Mouse (Mus musculus): ENCODE measurements around the gene Adcy9. TPM values are rescaled to one million over a fixed set of nuclear protein-coding genes. Genes with fewer than 3 reads are reported as not detected.
"Not testable (repeated sequence)": the region's sequence is repeated elsewhere in the genome, so short reads cannot be mapped to it uniquely, and the experiment has no call there.

The Adcy9 gene
- polyA plus RNA-seq, 1 experiment from 2014 or later, result 2.8 TPM

DNA sequence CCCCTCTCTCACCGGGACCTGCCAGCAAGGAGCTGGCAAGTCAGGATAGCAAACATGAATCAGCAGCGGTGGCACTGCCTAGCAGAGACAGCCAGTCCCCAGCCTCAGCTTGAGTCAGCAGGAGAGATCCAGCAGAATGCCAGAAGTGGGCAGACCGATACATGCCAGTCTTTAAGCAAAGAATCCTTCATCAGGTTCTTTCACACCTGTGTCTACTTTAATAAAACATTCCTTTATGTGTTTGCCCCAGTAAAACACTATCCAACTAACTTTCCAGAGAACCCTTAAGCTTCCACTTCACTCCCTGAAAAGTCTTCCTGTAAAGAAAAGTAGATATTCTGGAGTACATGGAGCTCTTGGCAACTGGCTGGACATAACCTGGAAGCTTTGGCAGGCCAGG lies 171.5 kb downstream of the Adcy9 start:
- no peaks in the 10 kb centered on the region for H3K27me3 ChIP-seq (replicated peaks; ENCODE audit: control insufficient read depth, insufficient read depth, low read length)

DNA sequence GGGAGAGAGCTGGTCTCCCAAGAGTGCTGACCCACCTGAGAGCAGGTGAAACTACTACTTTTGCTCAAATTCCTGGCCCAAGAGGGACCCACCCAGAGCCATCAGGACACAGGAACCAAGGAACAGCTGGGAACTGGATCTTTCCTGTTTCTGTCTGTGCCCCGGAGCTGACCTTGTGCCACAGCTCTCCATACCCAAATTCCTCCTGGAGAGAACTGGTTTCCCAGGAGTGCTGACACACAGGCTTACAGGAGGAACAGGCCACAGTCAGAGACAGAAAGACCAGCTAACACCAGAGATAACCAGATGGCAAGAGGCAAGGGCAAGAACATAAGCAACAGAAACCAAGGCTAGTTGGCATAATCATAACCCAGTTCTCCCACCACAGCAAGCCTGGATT lies 175.1 kb downstream of the Adcy9 start:
- H3K27ac ChIP-seq (ENCODE audit: low read length); ATAC-seq; H3K9ac ChIP-seq (replicated peaks; ENCODE audit: low read depth, low read length); H3K4me2 ChIP-seq (ENCODE audit: low read length); H3K27me3 ChIP-seq (replicated peaks; ENCODE audit: control insufficient read depth, insufficient read depth, low read length); H3K36me3 ChIP-seq (ENCODE audit: control insufficient read depth, insufficient read depth); H3K9me3 ChIP-seq (ENCODE audit: control insufficient read depth, low read length); H3K4me1 ChIP-seq (replicated peaks; ENCODE audit: control insufficient read depth, insufficient read depth, low read length); H3K4me3 ChIP-seq (replicated peaks; ENCODE audit: low read length): not testable (repeated sequence)
- WGBS, result 94% methylated on average over 1 of the region's 1 CpGs

More for the DNA sequence above, 171.5 kb downstream of the Adcy9 start:
- no peak for ATAC-seq
- Histone ChIP-seq H3K9ac (replicated peaks; ENCODE audit: low read depth, low read length) (no peak overlapping the region), H3K9me3 (ENCODE audit: control insufficient read depth, low read length) (peaks cover 2% of the 10 kb centered on the region; the same call in 1 of the 2 replicates), H3K4me3 (replicated peaks; ENCODE audit: low read length) (no peak overlapping the region), H3K27ac (ENCODE audit: low read length) (no peak overlapping the region), H3K4me2 (ENCODE audit: low read length) (no peak overlapping the region), H3K36me3 (ENCODE audit: control insufficient read depth, insufficient read depth) (no peaks in the 10 kb centered on the region), H3K4me1 (replicated peaks; ENCODE audit: control insufficient read depth, insufficient read depth, low read length) (no peaks in the 10 kb centered on the region)
- WGBS, result 90% methylated on average over 3 of the region's 3 CpGs

Other genes starting within 250 kb of the Adcy9 start
- 47.4 and 49.0 TPM in 2 replicates for gene Crebbp, start 206.5 kb downstream of the Adcy9 start, polyA plus RNA-seq (2015; fragmentation: Nextera tagmentation; extraction: Ambion mirVana)
- gene Srl, start 121.3 kb upstream of the Adcy9 start, polyA plus RNA-seq (2015; fragmentation: Nextera tagmentation; extraction: Ambion mirVana), result 45.2 and 48.8 TPM in 2 replicates
- 13.2 and 14.9 TPM in 2 replicates for gene Tfap4, start 139.4 kb upstream of the Adcy9 start, polyA plus RNA-seq (2015; fragmentation: Nextera tagmentation; extraction: Ambion mirVana)
- gene Glis2, start 174.2 kb upstream of the Adcy9 start, polyA plus RNA-seq (2015; fragmentation: Nextera tagmentation; extraction: Ambion mirVana), result 10.8 and 12.1 TPM in 2 replicates
- gene Pam16, start 204.5 kb upstream of the Adcy9 start, polyA plus RNA-seq (2015; fragmentation: Nextera tagmentation; extraction: Ambion mirVana), result 132 and 157 TPM in 2 replicates
- 3.2 and 4.3 TPM in 2 replicates for gene Vasn, start 219.4 kb upstream of the Adcy9 start, polyA plus RNA-seq (2015; fragmentation: Nextera tagmentation; extraction: Ambion mirVana)
- gene Dnaja3, start 219.5 kb upstream of the Adcy9 start, polyA plus RNA-seq (2015; fragmentation: Nextera tagmentation; extraction: Ambion mirVana), result 60.3 and 61.9 TPM in 2 replicates